Mouse (Mus musculus) testis, adult 2 months (tissue): Measurements from ENCODE around the gene Thrb.

Experiments
- CTCF ChIP-seq: fragments of 200-500 bp; IDR thresholded peaks from 2 replicates; pipeline ENCODE4 v1.5.1; 2012; ENCODE audit warnings: low read depth, mild to moderate bottlenecking, inconsistent platforms, low read length, moderate library complexity; ENCODE audit not compliant: control insufficient read depth, insufficient read depth, insufficient replicate concordance
- POLR2A ChIP-seq: fragments of 200-500 bp; IDR thresholded peaks from 2 replicates; pipeline ENCODE4 v1.6.1; 2012; ENCODE audit warnings: low read depth, mild to moderate bottlenecking, inconsistent platforms, low read length, moderate library complexity; ENCODE audit not compliant: control insufficient read depth

DNA sequence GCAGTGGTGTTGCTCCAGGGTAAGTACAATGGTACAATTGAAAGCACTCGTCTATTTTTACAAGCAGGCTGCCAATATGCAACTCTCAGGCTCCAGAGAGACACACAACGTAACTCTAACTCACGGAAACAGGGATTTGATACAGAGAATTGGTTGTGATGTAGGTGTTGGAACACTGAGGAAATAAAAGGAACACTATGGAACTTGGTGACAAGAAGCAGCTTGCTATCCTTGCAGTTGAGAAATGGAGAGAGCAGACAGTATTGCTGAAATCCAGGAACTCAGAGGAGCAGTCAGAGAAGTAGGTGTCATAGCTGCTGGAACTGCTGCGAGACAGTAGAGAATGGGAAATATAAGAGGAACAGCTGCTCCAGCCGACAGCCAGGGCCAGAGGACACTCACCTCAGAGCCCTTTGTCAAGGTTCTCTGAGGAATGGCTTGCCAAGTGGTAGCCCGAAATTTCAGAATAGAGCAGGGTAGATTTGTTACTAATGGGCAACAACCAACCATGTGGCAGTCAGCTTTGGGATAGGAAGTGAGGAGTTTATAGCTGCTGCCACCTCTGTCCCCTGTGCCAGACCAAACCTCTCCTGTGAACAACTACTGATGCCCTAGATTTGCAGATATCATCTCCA lies 252.6 kb downstream of the Thrb start:
- TF ChIP-seq CTCF (no peak), POLR2A (no peak)
